Mouse (Mus musculus) brown adipose tissue, adult 24 weeks (tissue): ENCODE measurements at regions not wholly inside any gene's neighbourhood (a gene's known extent, or its start where the extent isn't known, plus 50 kb on each side); places are given as distances from the start of the nearest gene placed in this dataset.

Source experiments
- H3K27ac ChIP-seq: fragments of 200-500 bp; replicated peaks from 2 replicates; pipeline ENCODE4 v1.5.1; 2012; ENCODE audit warnings: low read depth, mild to moderate bottlenecking, low read length
- H3K4me1 ChIP-seq: fragments of 200-500 bp; 2 replicates; pipeline ENCODE4 v1.6.1; 2012; ENCODE audit warnings: low read length, mixed read lengths; ENCODE audit not compliant: control insufficient read depth, insufficient read depth, insufficient read length
- H3K4me3 ChIP-seq: fragments of 200-500 bp; 2 replicates; pipeline ENCODE4 v1.5.1; 2012; ENCODE audit warnings: low read depth, mild to moderate bottlenecking, low read length, moderate library complexity; ENCODE audit not compliant: insufficient read depth

DNA sequence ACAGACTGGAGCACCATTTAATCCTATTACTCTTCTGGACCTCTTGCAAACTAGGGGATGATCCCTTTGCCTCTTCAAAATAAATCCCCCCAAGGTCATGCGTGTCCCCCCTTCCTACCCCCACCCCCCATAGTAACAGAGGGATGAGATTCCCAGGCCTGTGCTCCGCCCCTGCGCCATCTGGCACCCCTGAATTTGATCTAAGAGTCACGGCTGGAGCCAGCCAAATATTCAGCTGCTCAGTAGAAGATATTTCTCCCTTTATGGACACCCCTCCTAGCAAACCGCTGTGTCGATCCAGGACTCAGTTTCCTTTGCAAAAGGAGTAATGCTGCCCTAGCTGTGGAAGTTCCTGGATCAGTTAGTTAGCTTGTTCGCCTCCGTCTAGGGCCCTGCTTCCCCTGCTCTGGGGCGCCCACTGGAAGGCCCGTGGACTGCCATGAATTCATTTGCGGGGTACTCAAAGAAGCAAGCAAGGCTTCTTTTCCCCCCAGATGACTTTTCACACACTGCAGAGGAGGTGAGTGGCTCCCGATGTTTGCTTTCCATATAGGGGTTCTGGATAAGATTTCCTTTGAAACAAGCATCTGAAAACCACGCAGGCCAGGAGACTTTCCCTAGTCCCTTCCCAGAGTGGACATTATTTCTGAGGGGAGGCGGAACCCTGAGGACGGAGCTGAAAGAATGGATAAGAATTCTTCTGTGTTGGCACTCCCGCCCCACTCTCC, 70.9 kb upstream of the Pias1 start:
- Histone ChIP-seq H3K27ac (no peak overlapping the region), H3K4me1 (no peaks in the 10 kb centered on the region), H3K4me3 (no peak overlapping the region)

DNA sequence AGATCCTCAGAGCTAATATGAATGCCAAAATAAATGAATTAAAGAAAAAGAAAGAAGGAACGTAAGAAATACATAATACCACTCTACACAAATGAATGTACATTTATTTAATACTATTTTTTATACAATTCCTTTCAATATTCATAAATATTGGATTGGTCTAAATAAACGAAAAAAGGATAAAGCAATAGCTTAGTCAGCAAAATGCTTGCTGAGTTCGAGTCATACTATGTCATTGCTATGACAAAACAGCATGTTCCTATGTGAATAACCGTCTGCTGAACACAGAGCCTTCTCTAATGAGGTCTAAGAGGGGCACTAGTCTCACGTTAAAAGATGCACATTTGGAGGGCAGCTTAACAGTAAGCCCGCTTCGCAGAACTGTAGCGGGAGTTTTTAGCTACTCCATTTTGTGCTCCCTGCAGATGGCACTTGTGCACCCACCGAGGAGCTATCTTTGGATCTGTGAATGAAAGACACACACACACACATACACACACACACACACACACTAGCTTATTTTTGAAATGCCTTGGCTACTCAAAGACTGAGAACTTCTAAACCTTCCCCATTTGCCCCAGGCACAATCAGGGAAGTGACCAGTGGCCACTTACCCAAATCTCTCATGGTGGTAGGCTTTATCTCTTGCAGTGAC, 69.1 kb upstream of the Pias1 start:
- H3K4me3 ChIP-seq = no peak overlapping the region
- no peaks in the 10 kb centered on the region for H3K4me1 ChIP-seq
- no peak overlapping the region for H3K27ac ChIP-seq

DNA sequence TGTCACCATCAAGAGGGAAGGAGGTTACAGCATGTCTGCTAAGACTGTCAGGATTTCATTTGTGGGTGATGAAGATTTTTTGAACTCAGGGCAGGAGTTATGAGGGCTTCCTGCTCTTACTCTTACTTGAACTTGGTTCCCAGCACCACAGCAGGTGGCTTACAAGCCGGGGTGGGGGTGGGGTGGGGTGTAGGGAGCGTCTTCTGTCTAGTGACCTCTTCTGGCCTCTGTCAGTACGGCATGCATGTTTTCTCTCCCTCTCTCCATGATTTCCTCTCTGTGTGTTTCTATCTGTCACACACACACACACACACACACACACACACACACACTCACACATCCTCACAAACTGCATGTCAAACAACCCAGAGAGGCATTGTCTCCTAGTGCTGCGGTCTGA, 64.5 kb upstream of the Pias1 start:
- Histone ChIP-seq H3K4me1 (no peaks in the 10 kb centered on the region), H3K27ac (no peak overlapping the region), H3K4me3 (no peak overlapping the region)

DNA sequence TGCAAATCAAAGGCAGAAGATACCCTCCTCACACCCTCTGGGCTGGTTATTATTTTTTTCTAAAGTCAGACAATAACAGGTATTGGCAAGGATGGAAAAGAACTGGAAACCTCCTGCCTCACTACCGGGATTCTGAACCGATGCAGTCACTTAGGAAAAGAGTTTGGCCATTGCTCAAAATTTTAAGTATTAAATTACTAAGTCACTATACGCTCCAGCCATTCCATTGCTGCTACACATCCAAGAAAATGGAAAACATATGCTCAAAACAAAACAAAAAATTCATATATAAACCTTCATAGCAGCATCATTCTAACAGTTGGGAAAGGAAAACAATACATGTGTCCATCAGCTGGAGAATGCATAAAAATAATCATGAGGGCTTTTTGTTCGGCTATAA, 63.9 kb upstream of the Pias1 start:
- Histone ChIP-seq H3K4me1 (no peaks in the 10 kb centered on the region), H3K27ac (no peak overlapping the region), H3K4me3 (no peak overlapping the region)

DNA sequence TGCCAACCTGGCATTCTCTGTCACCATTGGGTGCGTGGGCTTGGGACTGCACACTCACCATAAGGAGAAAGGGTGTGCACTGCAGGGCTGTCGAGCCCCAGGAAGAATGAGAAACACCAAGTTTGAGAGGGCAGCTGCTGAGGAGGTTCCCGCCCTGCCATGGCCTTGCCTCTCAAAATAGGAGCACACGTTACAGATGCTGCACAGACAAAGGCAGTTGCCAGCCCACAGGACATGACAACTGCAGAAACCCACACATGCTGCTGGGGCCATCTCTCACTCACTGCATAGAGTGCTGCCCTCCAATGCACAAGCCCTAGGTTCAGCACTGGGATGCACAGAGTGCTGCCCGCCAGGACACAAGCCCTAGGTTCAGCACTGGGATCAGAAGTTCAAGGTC, 61.6 kb upstream of the Pias1 start:
- no peak overlapping the region for H3K4me3 ChIP-seq
- no peaks in the 10 kb centered on the region for H3K4me1 ChIP-seq
- no peak overlapping the region for H3K27ac ChIP-seq

DNA sequence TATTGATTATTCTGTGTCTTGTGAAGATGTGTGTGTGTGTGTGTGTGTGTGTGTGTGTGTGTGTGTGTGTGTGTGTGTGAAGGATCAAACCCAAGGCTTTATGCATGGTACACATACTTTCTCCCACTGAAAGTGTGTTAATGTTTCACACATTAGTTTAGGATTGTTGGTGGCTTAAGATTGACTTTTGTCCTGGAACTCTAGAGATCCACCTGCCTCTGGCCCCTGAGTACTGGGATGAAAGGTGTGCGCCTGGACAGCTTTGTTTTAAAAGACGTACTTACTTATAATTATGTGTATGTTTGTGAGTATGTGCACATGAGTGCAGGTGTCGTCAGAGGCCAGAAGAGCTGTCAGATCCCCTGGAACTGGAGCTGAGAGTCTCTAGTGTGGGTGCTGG, 59.3 kb upstream of the Pias1 start:
- H3K4me3 ChIP-seq = no peak overlapping the region
- no peak overlapping the region for H3K27ac ChIP-seq
- no peaks in the 10 kb centered on the region for H3K4me1 ChIP-seq

DNA sequence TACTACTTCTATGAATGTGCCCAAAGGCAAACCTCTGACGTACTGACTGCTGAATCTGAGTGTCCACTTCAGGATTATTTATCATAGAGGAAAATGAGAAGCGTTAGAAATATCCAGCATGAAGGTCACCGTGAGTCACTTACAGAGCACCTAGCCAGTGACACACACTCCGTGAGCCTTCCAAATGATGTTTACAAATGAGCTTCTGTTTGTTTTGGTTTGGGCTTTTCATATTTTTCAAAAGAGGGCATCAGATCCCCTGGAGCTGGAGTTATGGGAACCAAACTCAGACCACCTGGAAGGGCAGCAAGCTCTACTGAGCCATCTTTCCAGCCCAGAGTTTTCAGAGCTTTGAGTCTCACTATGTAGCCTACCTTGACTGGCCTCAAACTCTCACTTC, 57.8 kb upstream of the Pias1 start:
- H3K27ac ChIP-seq = no peak overlapping the region

DNA sequence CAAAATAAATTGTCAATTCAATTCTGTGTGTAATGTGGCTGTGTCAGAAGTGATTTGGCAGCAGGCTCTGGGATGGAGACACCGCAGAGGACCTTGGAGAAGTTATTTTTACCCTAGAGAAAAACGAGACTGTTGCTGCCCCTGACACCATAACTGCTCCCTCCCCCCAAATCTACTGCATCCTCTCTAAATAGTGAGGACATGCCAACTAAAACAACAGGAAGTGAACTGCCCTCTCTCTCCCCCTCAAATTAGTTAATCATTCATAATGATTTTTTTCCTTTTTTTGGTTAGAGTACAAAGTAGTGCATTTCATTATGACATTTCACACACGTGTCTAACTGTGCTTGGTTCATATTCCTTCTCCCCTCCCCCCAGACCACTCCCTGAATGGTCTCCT, 55.6 kb upstream of the Pias1 start:
- Histone ChIP-seq H3K27ac (no peak overlapping the region), H3K4me3 (no peak overlapping the region)

More for the DNA sequence above, 57.8 kb upstream of the Pias1 start:
- Histone ChIP-seq H3K4me3 (no peak overlapping the region), H3K4me1 (no peaks in the 10 kb centered on the region)

DNA sequence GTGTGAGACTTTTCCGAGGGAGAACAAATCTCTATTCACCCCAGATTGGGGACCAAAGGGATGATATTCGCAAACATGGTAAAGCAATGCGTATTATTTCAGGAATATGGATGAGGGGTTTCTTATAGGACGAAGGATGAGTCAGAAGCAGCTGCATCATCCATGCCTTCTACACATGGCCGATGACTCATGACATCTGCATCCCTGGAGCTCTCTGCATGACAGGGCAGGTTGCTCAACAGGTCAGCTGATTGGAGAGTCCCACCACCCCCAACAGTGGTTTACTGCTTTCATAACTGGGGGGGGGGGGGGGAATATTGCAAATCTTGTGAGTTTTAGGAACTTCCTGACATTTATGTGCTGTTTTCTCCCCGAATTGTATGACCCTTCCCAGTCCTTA, 50.3 kb upstream of the Pias1 start:
- Histone ChIP-seq H3K27ac (no peak overlapping the region), H3K4me3 (no peak overlapping the region), H3K4me1 (no peaks in the 10 kb centered on the region)

More for the DNA sequence above, 55.6 kb upstream of the Pias1 start:
- H3K4me1 ChIP-seq = no peaks in the 10 kb centered on the region
